Mouse (Mus musculus) kidney, postnatal 10 days (tissue): ENCODE data around the gene Vmn1r85.
"Not testable (repeated sequence)": the region's sequence is repeated elsewhere in the genome, so short reads cannot be mapped to it uniquely, and the experiment has no call there.

Experiments
- DNase-seq: peaks from one replicate; pipeline ENCODE4 v3.0.0; 2021; ENCODE audit warnings: mixed read lengths

Vmn1r85 gene

DNA sequence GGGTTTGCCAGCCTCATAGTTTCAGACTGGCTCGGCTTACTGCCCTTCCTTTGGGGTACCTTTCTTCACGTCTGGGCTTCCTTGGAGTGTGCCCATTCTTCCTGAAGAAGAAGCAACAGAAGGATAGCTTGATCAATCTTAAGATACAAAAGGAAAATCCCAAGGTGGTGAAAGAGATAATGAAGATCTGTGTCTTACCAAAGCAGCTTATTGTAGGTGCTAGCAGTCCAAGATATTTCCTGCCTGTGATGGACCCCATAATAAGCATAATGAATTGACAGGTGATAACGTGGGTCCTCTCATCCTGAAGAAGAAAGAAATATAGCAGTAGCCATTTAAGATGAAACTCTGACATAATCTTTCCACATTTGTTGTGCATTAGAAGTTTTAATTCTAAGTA is at the start of gene Vmn1r85:
TSS of gene Vmn1r85 (minus strand) at position 101 of the 400 bp plus-strand sequence.
- no peak for DNase-seq

DNA sequence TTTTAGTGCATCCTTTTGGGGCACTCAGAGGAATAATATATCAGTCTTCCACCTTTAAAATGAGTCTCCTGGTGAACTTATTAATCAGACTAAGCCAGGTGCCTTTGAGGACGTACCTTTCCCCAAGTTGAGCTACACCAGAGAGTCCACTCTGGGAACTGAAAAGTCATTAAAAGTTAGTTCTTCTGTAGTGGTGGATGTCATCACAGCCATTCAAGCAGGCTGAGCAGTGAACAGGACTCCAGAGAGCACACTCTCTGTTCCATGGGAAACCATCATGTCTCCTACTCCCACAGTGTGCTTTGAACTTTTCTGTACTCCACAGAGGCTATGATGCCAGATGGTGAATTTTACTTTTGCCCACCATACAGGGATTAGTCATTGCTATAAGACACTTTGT is 45.1 kb upstream of the Vmn1r85 start, which contains the start of gene Vmn1r87:
TSS of gene Vmn1r87 (minus strand) at position 101 of the 400 bp plus-strand sequence.
- no peak for DNase-seq

DNA sequence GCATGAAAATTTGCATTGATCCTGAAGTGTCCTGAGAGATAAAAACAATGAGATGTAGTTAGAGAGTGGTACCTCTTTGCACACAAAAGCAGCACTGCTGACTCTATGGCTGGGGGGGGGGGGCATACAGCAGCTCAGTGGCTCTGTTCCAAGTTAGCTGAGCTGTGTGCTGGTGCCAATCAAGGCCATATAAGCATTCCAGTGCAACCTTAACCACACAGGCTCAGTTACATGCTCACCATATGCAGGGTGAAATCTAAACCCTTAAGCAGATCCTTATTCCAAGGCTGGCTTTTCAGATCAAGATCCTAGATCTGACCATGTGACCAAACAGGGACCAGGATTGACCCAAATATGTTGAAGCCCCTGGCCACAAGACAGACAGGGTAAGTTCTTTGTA is 42.4 kb upstream of the Vmn1r85 start:
- no peak for DNase-seq

DNA sequence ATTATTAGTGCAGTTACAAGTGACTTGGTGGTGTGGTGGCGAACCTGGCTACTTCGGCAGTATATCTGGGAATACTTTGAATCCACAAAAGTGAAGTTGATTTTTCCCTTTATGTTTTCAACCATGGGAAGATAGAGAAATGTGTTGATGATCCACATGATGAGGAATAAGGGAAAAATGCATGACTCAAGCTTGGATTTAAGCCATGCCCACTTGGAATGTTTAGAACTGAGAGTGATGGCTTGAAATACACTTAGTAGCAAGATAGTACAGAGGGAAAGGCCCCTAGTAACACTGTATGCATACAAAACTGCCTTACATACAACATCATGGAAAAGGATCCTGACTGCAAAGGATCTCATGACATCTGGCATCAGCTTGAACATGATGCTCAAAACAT is 36.9 kb upstream of the Vmn1r85 start:
- no peak for DNase-seq

DNA sequence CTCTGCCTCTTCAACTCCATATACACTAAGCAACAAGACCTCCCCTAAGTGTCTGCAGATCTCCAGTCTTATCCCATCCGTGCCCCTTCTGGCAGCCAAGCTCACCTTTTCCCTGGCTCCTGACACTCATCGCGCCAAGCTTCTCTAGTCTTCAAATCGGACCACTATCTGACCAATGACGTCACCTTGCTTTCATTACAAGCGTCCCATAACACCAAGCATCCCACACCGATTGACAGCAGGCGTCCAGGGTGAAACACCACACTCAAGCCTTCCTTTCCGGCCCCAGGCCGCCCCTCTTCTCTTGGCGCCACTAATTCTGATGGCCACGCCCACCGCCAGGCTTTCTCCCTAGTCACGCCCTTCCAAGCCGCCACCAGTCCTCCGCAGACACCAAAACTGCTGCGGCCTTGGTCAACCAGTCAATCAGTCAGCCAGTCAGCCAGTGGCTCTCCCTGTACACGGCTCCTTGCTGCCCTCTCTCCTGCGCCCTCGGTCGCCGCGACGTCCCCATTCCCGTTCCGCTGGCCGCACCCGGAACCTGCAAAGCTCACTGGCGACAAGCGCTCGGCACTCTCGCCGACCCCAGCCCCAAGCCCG is 28.7 kb upstream of the Vmn1r85 start:
- peak; percentile 10 for DNase-seq

DNA sequence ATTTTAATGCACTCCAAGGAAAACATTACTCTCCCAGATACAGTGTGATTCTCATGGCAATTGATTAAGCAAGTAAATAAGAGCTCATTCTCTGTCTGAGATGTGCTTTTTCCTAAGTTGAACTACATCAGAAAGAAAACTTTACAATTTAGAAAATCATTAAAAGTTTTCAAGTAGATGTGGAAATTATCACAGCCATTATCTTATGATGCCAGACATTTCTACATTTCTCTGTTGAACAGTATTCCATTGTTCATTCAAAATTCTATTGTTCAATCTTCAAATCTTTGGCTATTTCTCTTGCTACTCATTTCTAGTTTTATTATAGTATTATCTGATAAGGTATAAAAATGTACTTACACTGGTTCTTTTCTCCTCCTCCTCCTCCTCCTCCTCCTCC is 24.8 kb upstream of the Vmn1r85 start, which contains the start of gene Vmn1r86:
TSS of gene Vmn1r86 (minus strand) at position 101 of the 400 bp plus-strand sequence.
- DNase-seq = no peak

DNA sequence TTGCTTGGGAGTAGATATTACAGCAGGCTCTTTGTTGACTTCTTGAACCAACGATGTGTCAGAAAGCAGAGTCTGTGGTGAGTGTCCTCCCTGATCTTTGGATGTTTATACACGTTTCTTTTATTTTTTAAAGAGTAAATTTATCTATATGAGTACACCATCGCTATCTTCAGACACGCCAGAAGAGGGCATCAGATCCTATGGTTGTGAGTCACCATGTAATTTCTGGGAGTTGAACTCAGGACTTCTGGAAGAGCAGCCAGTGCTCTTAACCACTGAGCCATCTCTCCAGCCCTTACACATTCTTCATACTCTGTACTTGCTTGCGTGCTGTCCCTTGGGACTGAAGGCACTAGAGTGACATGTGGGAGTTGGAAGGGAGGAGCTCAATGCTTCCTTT is 22.7 kb downstream of the Vmn1r85 start:
- no peak for DNase-seq

DNA sequence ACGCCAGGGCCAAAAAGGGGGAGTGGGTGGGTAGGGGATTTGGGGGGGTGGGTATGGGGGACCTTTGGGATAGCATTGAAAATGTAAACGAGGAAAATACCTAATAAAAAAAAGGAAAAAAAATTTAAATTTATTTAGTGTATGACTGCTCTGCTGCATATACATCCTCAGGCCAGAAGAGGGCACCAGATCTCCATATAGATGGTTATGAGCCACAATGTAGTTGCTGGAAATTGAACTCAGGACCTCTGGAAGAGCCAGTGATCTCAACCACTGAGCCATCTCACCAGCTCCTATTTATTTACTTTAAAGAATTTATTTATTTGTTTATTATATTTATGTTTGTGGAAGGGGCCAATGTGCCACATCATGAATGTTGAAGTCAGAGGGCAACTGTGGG is 31.6 kb downstream of the Vmn1r85 start:
- DNase-seq = not testable (repeated sequence)

DNA sequence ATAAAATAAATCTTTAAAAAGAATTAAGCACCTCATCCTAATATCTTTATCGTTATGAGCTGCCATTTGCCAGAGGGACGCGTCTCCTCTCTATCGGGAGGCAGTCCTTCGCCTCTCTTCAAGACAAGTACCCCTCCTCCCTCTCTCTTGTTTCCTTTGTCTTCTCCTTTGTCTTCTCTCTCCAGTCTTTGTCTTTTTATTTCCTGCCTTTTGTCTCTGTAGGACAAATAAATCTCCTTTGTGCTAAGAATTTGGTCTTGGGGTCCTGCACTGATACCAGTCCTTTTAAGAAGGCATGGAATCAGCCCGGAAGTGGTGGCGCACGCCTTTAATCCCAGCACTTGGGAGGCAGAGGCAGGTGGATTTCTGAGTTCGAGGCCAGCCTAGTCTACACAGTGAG is 35.4 kb downstream of the Vmn1r85 start:
- no peak for DNase-seq

DNA sequence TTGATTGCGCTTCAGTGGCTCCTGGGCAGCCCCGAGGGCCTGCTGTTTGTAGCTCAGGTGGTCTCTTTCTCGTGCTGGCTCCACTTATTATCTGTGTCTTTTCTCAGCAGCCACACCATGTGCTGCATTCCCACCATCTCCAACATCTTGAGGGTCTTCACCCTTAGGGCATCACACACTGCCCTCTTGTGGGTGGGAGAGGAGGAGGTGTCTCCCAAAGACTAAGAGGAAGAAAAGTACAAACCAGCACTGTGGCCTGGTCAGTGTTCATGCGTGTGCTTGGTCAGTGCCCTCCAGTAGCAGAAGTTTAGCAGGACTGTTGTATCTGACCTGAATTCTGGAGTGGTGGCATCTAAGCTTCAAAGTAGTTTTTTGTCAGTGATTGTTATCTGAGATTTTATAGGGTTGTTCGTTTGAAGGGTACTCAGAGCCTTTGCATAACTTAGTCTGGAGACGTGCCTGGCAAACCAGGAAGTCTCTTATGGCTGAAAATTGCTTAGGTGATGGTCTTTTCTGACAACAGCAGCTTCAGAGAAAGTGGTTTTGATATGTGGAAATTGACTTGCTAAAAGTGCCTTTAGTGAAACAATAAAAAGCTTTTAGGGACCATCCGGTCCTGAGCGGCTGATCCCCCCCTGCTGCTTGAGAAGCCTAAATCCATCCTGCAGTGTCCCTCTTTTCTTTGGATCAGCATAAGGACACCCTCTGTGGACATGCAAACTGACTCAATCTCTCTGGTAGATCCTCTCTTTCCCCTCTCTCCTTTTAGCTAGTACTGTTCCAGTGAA is 37.9 kb downstream of the Vmn1r85 start:
- no peak for DNase-seq

DNA sequence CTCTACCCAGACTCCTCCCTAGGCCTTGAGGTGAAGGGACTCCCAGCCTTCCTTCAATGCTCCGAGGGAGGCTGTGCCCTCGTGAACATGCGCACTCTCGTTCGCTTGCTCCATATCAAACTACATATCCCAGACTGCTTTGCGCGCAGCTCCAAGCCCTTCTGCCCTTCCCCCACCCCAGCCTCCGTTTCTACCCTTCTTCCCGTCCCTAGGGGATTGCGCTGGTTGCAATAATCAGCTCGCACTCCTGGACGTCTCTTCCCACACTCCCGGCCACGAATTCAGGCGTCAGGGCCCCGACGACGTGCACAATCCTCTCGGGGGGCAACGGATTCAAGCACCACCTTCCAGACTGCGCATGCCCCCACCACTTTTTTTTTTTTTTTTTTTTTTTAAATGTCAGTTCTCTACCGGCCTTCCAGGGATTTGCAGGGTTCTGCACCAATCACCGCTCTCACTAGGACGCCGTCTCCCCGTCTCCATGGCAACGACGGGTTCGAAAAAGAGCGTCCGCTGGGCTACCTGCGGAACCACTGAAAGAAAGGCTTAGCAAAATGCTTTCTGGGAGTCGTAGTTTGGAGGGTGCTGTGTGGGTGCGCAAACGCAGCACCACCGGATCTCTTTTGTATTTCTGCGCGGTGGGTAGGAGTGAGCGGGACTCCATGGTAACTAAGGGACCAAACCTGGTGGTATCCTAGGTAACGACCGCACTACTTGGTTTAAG is 40.5 kb downstream of the Vmn1r85 start, which contains the start of gene Mzf1:
TSS of gene Mzf1 (minus strand) at position 478 of the 724 bp plus-strand sequence.
- peak; percentile 97 for DNase-seq

DNA sequence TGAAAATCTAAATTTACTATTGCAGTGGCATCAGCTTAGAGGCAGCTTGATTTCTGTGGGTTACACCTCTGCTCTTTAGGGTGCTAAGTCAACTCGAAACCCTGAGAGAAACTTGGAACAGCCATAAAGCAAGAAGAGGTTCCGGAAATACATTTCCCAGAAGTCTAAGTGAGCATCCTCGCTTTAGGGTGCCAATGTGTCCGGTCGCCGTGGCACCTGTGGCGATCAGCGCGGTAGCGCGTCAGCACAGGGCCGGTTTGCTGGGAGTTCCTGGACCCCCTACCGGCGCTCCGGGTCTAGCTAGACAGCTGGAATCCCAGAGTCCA is 41.0 kb downstream of the Vmn1r85 start:
- DNase-seq = no peak

DNA sequence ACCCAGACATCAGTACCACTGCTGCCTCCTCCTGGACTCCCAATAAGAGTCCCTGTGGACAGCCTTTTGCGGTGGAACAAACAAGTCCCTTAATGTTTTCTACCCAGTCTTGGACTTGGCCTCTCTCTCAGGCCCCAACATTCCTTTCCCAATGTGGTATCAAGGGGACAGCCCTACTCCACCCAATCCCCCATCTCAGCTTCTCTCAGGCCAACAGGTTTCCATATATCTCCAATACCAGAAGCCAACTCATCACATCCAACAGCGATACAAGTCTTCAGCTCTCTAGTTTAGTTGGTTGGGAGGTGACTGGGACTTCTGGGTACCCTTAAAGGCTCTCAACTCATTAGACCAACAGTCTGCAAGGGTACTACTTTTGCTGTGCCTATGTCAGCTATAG is 41.5 kb downstream of the Vmn1r85 start:
- DNase-seq = no peak

DNA sequence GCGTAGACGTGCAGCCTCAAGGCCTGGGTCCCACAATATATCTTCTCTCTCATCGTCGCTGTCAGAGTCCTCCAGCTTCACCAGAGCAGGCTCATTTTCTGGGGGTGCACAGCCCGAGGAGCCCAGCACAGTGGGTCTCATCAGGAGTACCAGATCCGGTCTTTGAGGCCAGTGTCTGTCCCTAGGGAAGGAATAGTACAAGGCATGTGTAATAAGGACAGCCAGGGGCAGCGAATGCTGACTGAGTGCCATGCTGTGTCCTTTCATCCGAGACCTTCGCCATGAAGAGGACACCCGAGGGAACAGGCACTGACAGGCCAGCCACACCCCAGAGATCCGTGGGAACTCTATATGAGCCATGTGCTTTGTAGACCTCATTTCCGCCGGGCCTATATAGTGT is 42.0 kb downstream of the Vmn1r85 start:
- DNase-seq = no peak

DNA sequence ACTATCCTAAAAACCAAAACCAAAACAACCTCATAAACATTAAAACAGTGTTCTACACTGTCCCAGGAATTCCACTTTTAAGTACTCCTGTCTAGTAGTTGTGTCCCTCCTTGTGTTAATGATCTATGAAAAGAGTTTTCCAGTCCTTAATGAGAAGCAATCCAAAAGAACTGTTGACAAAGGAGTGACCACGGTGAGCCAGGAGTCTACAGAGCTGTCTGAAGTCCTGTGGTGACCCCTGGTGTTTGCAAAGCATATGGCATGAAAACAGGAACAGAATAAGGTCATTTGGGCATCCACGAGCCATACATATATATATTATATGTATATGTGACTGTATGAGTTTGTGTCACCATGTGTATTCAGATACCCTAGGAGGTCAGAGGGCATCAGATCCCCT is 48.9 kb downstream of the Vmn1r85 start:
- peak; percentile 82 for DNase-seq

DNA sequence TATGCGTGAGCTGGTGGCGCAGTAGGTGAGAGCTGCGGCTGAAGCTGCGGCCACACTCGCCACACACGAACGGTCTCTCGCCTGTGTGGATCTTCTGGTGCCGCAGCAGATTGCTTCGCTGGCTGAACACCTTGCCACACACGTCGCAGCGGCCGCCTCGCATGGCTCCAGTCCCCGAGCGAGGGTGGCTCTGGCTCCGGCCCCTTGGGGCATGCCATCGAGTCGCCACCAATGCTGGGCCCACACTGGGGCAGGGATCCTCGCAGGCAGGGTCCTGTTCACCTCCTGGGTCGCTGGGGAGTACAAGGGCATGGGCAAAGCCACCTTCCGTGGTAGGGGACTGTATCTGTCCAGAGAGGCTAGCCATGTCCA is 50.7 kb downstream of the Vmn1r85 start:
- no peak for DNase-seq

DNA sequence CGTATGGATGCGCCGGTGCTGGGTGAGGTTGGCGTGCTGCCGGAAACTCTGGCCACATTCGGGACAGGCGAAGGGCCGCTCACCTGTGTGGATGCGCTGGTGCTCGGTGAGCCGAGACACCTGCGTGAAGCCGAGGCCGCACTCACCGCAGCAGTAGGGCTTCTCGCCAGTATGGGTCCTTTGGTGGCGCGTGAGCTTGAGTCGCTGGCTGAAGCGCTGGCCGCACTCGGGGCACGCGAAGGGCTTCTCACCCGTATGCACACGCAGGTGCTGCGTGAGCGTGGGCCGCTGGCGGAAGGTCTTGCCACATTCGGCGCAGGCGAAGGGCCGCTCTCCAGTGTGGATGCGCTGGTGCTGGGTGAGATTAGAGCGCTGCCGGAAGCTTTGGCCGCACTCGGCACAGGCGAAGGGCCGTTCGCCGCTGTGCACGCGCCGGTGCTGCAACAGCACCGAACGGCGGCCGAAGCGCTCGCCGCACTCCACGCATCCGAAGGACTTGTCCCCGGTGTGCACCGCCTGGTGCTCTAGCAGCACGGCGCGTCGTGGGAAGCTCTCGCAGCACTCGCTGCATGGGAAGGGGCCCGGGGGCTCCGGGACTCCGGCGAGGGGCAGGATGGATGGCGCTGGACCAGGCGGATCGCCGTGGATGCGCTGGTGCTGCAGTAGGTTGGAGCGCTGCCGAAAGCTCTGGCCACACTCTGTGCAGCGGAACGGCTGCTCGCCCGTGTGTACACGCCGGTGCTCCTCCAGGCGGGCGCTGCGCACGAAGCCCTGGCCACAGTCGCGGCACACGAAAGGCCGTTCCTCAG is 51.3 kb downstream of the Vmn1r85 start:
- DNase-seq = peak; percentile 57

DNA sequence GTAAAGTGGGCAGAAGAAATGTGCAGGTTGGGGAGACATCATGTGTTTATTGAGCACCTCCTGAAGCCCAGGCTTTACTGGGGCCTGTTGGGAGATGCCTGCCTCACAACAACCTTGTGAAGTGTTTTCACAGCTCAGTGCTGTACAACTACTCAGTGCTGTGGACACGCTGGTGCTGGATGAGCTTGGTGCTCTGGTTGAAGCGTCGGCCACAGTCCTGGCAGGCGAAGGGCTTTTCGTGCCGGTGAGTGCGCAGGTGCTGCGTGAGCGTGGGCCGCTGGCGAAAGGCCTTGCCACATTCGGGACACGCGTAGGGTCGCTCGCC is 51.9 kb downstream of the Vmn1r85 start:
- DNase-seq = no peak

DNA sequence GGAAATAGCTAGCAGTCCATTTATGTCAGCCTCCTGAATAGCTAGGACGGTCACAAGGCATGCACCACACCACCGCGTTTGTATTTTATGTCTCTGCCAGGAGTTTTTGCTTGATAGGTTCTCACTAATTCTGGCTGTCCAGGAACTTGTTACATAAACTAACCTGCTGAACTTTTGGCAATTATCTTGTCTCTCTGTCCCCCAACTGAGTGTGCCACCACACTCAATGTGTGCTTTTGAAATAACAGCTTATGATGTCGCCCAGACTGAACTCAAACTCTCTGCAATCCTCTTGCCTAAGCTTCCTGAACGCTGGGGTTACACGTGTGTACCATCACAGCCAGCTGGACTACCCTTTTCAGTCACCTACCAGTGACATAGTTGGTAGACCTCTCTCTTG is 52.5 kb downstream of the Vmn1r85 start:
- no peak for DNase-seq

DNA sequence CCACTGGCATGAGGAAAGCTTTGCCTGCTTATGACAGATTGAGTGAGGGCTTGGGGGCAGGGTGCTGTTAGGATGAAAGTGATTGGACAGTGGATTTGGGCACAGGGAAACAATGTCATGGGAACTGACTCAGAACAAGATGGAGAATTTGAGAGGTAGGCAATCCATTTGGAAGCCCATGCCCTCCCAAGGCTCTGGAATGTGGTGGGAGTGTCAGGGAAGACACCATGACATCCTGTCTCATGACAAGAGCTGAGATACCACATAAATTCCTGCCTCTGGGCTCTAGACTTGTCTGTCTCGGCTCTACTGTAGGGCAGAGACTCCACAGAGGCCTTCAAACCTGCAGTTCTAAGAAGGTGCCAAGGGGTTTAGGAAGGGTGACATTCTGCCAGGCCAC is 53.7 kb downstream of the Vmn1r85 start:
- DNase-seq = no peak

DNA sequence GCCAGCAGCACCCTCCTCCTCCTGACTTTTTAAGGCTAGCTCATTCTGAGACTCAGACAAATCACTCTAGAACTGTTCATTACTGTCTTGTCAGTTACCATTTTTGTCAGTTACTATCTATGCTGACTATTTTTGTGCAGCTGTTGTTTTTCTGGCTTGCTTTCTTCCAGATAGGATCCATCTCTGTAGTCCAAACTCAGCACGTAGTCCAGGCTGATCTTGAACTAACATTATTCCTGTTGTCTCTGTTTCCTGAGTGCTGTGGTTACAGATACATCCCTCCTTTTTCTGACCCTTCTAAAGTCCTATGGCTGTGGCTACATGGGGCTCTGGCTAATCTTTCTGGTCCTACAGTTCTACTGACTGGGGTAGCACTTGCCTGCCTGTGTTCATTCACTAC is 55.8 kb downstream of the Vmn1r85 start:
- no peak for DNase-seq

DNA sequence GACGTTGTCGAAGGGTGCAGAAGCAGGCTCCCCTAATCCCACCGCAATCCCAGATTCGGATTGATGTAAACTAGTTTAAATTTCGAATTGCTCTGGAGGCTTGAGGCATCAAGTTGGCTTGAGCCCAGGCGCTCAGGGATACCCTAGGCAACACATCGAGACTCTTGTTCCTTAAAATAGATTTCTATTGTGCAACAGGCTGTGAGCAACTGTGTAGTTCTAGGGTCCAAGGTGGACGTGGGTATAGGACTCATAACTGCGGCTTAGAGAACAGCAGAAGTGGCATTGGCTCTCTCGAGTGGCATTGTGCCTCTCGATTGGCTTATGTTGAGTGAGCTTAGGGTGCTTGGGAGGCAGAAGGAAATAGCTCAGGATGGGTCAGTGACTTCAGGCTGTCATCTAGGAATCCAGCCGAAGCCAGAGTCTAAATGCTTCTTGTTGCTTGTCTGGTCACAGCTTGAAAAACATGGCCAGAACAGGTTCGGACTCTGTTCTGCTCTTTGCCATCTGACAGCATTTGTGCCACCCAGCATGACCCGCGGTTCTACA is 56.3 kb downstream of the Vmn1r85 start:
- DNase-seq = peak; percentile 39
